Mouse (Mus musculus): ENCODE data around the gene Slfn9. TPM values are rescaled to one million over a fixed set of nuclear protein-coding genes. Genes with fewer than 3 reads are reported as not detected.
"Not testable (repeated sequence)": the region's sequence is repeated elsewhere in the genome, so short reads cannot be mapped to it uniquely, and the experiment has no call there.

Gene Slfn9
- polyA plus RNA-seq, 1 experiment from 2014 or later: 8.3 TPM

DNA sequence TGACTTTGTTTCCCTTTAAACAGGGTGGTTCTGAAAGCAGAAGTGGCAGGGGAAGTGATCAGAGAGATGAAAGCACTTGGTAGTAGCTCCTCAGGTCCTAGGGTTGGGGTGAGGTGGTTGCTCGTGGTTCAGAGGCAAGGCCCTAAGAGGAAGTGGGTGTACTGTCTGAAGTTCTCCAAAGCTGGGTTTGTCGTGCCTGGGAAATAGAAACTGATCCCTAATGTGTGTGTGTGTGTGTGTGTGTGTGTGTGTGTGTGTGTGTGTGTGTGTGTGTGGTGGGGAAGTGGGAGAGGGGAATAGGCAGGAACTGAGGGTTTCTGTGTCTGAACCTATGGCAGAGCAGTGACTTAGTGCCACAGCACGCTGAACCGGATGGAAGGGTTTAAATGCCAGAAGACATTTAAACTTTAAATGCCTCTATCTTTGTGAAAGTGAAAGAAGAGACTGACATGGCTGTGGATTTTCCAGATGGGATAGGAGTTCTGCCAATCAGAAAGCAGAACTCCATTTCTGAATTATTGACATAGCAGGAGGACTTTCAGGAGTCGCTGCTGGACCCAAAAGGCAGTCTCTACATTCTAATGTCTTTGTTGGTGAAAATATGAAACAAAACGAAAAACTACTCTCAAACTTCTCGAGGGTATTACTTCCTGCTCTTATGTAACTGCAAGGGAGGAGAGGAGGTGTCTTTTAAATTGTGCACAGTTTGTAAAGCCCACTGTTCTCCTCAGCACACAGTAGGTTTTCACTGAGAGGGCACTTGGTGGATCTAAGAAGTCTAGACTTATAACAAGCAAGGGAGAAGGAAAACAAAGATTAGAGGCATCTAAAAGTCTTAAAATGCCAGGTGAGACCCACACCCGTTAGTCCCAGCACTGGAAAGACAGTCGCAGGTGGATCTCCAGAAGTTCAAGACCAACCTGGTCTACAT is 38.8 kb downstream of the Slfn9 start:
- Histone ChIP-seq H3K4me2 (peak overlapping the region; percentile 47), H3K27ac (no peak overlapping the region), H3K27me3 (replicated peaks) (peaks cover 89% of the 10 kb centered on the region), H3K4me1 (peaks cover 12% of the 10 kb centered on the region), H3K4me3 (no peak overlapping the region), H3K9me3 (replicated peaks) (no peaks in the 10 kb centered on the region), H3K9ac (no peak overlapping the region), H3K36me3 (no peaks in the 10 kb centered on the region)
- 27% methylated on average over 9 of the region's 9 CpGs for WGBS (ENCODE audit: insufficient replicate concordance)
- ATAC-seq: no peak

DNA sequence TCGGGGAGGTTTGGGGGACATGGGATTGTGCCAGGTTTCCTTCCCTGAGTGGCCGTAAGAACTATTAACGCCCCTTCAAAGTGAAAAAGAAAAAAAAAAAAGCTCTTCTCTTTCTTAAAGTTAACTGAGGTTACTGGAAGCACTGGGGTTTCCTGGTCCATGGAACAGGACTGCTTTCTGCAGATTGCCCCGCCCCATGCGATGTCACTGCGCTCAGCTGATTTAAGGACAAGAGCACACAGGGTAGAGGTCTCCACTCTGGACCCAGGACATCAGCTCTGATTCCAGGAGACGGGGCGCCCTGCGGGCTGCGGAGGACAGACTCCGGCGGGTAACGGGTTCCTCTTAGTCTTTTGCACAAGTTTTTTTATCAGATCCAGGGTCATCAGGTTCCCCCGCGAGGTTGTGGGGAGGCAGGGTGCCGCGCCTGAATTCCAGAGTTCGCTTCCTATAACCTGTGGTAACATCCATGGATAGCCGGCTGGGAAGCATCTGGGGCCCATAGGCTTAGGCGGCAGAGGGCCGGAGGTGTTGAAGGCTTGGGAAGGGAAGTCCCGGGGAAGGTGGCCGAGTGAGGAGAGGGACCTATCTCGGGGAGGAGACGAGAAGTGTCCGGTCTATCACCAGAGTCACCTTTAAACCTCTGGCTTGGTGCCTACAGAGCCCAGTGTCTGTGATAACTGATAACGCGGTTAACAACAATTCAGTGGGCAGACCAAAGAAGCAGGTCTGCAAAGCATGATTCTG is 39.6 kb downstream of the Slfn9 start:
- Histone ChIP-seq H3K27me3 (replicated peaks) (peaks cover 81% of the 10 kb centered on the region), H3K9me3 (replicated peaks) (no peaks in the 10 kb centered on the region), H3K4me1 (peaks cover 12% of the 10 kb centered on the region), H3K4me3 (peak overlapping the region; percentile 16; the same call in 1 of the 2 replicates), H3K36me3 (no peaks in the 10 kb centered on the region), H3K27ac (no peak overlapping the region), H3K9ac (no peak overlapping the region), H3K4me2 (peak overlapping the region; percentile 47)
- no peak for ATAC-seq
- WGBS (ENCODE audit: insufficient replicate concordance): 3% methylated on average over 28 of the region's 28 CpGs

DNA sequence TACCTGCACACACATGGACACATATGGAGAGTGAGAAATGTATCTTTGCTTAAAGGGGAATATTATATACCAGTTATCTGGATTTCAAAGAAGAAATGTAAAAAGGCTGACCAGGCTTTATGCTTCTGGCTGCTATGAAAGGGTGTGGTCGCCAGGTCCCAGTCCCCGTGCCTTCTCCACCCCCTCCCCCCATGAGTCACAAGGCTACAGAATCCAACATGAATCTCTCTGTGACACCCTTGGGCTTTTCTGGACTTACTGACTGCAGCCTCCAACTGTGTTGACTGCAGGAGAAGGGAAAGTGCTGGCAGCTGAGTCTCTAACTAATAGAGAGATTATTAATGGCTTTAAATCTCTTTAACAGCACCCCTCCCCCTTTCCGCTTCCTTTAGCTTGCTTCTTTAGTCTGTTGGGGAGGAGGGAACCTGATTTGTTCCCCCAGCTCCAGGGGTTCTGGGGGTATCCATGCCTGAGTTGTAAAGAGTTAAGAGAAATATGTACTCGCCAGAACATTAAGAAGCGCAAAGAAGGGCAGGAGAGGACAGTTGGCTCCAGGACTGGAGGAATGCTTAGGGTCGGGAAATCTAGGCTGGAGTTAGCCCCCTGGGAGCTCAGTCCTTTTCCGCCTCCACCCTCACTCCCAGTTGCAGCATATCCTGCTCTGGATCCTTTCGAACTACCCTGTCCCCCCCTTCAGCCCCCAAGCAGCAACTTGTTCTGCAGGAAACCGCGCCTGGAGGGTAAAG is 40.7 kb downstream of the Slfn9 start, which contains the start of gene Slfn5:
Gene Slfn5, plus strand, starts transcription at position 614 of the 746 bp plus-strand sequence.
- Histone ChIP-seq H3K9me3 (replicated peaks) (no peaks in the 10 kb centered on the region), H3K36me3 (no peaks in the 10 kb centered on the region), H3K9ac (no peak within 1 kb of the TSS), H3K4me1 (peaks cover 12% of the 10 kb centered on the region), H3K4me2 (peak within 1 kb of the TSS; percentile 47), H3K27me3 (replicated peaks) (peaks cover 75% of the 10 kb centered on the region), H3K27ac (no peak within 1 kb of the TSS), H3K4me3 (peak within 1 kb of the TSS; percentile 16; the same call in 1 of the 2 replicates)
- WGBS (ENCODE audit: insufficient replicate concordance): 11% methylated on average over 10 of the region's 10 CpGs
- ATAC-seq: no peak

DNA sequence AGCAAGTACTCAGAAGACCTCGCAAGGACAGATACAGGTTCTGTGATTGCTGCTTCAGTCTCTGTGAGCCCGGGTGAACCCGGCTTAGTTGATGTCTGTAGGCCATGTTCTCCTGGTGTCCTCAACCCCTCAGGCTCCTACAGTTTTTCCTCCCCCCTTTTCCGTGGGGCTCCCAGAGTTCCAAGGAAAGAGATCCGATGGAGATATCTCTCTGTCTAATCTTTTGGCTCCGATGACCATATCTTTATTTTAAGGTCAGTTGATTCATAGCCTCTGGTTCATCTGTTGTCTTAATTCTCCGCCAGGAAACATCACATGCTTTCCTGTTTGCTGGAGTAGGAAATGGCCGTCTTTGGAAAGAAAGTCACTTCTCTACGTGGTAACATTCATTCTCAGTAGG is 42.6 kb downstream of the Slfn9 start:
- no peak overlapping the region for H3K9ac ChIP-seq
- H3K4me3 ChIP-seq: no peak overlapping the region
- H3K27me3 ChIP-seq (replicated peaks): peaks cover 64% of the 10 kb centered on the region
- peaks cover 12% of the 10 kb centered on the region for H3K4me1 ChIP-seq
- no peak overlapping the region for H3K27ac ChIP-seq
- no peaks in the 10 kb centered on the region for H3K9me3 ChIP-seq (replicated peaks)
- H3K4me2 ChIP-seq: no peak overlapping the region
- 46% methylated on average over 9 of the region's 9 CpGs for WGBS (ENCODE audit: insufficient replicate concordance)
- H3K36me3 ChIP-seq: no peaks in the 10 kb centered on the region
- no peak for ATAC-seq

DNA sequence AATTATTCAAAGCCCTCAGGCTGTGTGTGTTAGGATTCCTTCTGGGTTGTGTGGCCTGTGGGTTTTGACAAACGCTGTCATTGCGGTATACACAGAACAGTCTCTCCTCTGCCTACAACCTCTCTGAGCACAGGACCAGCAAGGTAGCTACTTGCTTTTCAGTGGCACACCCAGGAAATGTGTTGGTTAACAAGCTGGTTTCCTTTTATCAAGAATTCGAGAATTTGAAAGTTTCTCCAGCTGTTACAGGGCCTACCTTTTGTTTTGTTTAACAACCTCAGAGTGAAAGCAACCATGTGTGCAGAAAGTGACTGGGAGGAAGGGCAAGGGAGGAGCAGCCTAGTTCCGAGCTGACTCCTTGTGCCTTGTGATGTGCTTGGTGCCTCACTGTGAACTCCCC is 44.2 kb downstream of the Slfn9 start:
- no peak overlapping the region for H3K4me2 ChIP-seq
- H3K27ac ChIP-seq: no peak overlapping the region
- H3K4me3 ChIP-seq: no peak overlapping the region
- H3K4me1 ChIP-seq: peaks cover 12% of the 10 kb centered on the region
- no peak for ATAC-seq
- 44% methylated on average over 4 of the region's 4 CpGs for WGBS (ENCODE audit: insufficient replicate concordance)
- peaks cover 61% of the 10 kb centered on the region for H3K27me3 ChIP-seq (replicated peaks)
- no peak overlapping the region for H3K9ac ChIP-seq
- no peaks in the 10 kb centered on the region for H3K36me3 ChIP-seq
- no peaks in the 10 kb centered on the region for H3K9me3 ChIP-seq (replicated peaks)

DNA sequence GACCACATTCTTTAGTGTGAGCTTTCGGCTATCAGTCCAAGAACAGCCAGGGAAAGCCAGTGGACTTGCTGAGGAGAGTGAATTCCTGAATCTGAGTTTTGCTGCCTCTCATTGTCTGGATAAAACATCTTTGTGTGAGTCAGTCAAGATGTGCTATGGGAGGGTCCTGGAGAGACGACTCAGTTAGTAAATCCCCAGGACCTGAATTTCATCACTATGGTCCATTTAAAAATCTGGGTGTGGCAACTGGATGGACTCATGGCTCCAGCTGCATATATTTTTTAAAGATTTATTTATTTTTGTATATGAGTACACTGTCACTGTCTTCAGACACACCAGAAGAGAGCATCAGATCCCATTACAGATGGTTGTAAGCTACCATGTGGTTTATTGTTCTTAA is 46.0 kb downstream of the Slfn9 start:
- Histone ChIP-seq H3K36me3 (no peaks in the 10 kb centered on the region), H3K4me1 (no peaks in the 10 kb centered on the region), H3K27me3 (replicated peaks) (peaks cover 53% of the 10 kb centered on the region), H3K4me2 (no peak overlapping the region), H3K9ac (no peak overlapping the region), H3K9me3 (replicated peaks) (no peaks in the 10 kb centered on the region), H3K4me3 (no peak overlapping the region), H3K27ac (no peak overlapping the region)
- ATAC-seq: no peak
- whole genome bisulfite sequencing (ENCODE audit: insufficient replicate concordance): 21% methylated on average over 2 of the region's 2 CpGs

DNA sequence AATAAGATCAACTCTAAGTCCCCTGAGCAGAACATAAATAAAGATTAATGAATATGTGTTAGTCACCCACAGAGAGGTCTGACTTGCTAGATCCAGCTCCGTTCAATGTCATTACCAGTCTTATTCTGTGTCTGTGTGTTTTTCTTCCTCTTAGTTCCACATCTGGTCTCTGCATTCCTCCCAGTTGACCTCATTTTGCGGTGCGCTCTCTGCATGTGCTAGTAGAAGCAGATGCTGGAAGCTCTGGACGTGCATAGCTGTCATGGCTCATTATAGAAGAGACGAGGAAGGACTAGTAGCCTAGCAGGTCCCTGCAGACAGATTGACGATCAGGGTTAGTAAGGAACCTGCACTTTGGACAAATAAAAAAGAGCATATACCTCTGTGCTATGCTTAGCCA is 48.3 kb downstream of the Slfn9 start:
- 52% methylated on average over 6 of the region's 6 CpGs for WGBS (ENCODE audit: insufficient replicate concordance)
- no peak for ATAC-seq

DNA sequence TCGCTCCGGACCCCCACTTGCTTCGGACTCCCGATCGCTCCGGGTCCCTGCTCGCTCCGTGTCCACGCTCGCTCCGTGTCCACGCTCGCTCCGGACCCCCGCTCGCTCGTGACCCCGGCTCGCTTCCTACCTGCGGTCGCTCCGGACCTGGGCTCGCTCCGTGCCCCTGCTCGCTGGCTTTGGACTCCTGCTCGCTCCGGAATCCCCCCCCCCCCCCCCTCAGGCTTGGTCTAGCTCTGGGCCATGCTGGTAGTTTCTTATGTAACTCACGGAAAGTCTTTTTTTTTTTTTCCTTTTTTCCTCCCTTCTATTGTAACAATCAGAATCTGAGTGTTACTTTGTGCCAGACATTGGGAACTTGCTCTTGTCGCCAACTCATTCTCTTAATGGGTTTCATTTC is 58.4 kb downstream of the Slfn9 start:
- ATAC-seq: no peak
- Histone ChIP-seq H3K4me3 (peak overlapping the region; percentile 48), H3K27ac (no peak overlapping the region), H3K36me3 (no peaks in the 10 kb centered on the region), H3K4me1 (no peaks in the 10 kb centered on the region), H3K9me3 (replicated peaks) (no peaks in the 10 kb centered on the region), H3K4me2 (peak overlapping the region; percentile 68), H3K9ac (no peak overlapping the region), H3K27me3 (replicated peaks) (peaks cover 98% of the 10 kb centered on the region)
- WGBS (ENCODE audit: insufficient replicate concordance): 3% methylated on average over 29 of the region's 29 CpGs

More for the DNA sequence above, 48.3 kb downstream of the Slfn9 start:
- H3K9ac ChIP-seq: no peak overlapping the region
- H3K36me3 ChIP-seq: no peaks in the 10 kb centered on the region
- H3K4me1 ChIP-seq: no peaks in the 10 kb centered on the region
- H3K27ac ChIP-seq: no peak overlapping the region
- H3K4me3 ChIP-seq: no peak overlapping the region
- peaks cover 42% of the 10 kb centered on the region for H3K27me3 ChIP-seq (replicated peaks)
- no peak overlapping the region for H3K4me2 ChIP-seq
- no peaks in the 10 kb centered on the region for H3K9me3 ChIP-seq (replicated peaks)

DNA sequence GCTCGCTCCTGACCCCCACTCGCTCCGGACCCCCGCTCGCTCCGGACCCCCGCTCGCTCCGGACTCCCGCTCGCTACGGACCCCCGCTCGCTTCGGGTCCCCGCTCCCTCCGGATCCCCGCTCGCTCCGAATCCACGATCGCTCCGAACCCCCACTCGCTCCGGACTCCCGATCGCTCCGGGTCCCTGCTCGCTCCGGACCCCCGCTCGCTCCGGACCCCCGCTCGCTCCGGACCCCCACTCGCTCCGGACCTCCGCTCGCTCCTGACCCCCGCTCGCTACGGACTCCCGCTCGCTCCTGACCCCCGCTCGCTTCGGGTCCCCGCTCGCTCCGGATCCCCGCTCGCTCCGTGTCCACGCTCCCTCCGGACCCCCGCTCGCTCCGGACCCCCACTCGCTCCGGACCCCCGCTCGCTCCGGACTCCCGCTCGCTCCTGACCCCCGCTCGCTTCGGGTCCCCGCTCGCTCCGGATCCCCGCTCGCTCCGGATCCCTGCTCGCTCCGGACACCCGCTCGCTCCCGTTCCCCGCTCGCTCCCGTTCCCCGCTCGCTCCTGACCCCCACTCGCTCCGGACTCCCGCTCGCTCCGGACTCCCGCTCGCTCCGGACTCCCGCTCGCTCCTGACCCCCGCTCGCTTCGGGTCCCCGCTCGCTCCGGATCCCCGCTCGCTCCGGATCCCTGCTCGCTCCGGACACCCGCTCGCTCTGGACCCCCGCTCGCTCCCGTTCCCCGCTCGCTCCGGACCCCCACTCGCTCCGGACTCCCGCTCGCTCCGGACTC is 59.8 kb downstream of the Slfn9 start:
- 1% methylated on average over 115 of the region's 119 CpGs for WGBS (ENCODE audit: insufficient replicate concordance)
- ATAC-seq; H3K9ac ChIP-seq; H3K27ac ChIP-seq; H3K36me3 ChIP-seq; H3K4me1 ChIP-seq; H3K9me3 ChIP-seq (replicated peaks): not testable (repeated sequence)
- H3K4me3 ChIP-seq: peak overlapping the region; percentile 48
- peak overlapping the region; percentile 68 for H3K4me2 ChIP-seq
- H3K27me3 ChIP-seq (replicated peaks): peaks cover 95% of the 10 kb centered on the region

DNA sequence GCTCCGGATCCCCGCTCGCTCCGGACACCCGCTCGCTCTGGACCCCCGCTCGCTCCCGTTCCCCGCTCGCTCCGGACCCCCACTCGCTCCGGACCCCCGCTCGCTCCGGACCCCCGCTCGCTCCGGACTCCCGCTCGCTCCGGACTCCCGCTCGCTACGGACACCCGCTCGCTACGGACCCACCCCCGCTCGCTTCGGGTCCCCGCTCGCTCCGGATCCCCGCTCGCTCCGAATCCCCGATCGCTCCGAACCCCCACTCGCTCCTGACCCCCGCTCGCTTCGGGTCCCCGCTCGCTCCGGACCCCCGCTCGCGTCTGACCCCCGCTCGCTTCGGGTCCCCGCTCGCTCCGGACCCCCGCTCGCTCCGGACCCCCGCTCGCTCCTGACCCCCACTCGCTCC is 60.5 kb downstream of the Slfn9 start:
- H3K4me2 ChIP-seq: peak overlapping the region; percentile 68
- not testable (repeated sequence) for ATAC-seq; H3K4me1 ChIP-seq; H3K9ac ChIP-seq; H3K9me3 ChIP-seq (replicated peaks); H3K27ac ChIP-seq; H3K36me3 ChIP-seq
- 2% methylated on average over 63 of the region's 63 CpGs for WGBS (ENCODE audit: insufficient replicate concordance)
- H3K4me3 ChIP-seq: peak overlapping the region; percentile 48
- peaks cover 95% of the 10 kb centered on the region for H3K27me3 ChIP-seq (replicated peaks)

DNA sequence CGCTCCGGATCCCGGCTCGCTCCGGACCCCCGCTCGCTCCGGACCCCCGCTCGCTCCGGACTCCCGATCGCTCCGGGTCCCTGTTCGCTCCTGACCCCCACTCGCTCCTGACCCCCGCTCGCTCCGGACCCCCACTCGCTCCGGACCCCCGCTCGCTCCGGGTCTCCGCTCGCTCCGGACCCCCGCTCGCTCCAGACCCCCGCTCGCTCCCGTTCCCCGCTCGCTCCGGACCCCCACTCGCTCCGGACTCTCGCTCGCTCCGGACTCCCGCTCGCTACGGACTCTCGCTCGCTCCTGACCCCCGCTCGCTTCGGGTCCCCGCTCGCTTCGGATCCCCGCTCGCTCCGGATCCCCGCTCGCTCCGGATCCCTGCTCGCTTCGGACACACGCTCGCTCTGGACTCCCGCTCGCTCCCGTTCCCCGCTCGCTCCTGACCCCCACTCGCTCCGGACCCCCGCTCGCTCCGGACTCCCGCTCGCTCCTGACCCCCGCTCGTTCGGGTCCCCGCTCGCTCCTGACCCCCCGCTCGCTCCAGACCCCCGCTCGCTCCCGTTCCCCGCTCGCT is 61.2 kb downstream of the Slfn9 start:
- H3K9me3 ChIP-seq (replicated peaks); H3K36me3 ChIP-seq: not testable (repeated sequence)
- peak overlapping the region; percentile 68 for H3K4me2 ChIP-seq

More for the DNA sequence above, 61.2 kb downstream of the Slfn9 start:
- WGBS (ENCODE audit: insufficient replicate concordance): 2% methylated on average over 83 of the region's 85 CpGs
- ATAC-seq, H3K4me1 ChIP-seq, H3K9ac ChIP-seq, H3K27ac ChIP-seq: not testable (repeated sequence)
- H3K4me3 ChIP-seq: peak overlapping the region; percentile 48
- peaks cover 95% of the 10 kb centered on the region for H3K27me3 ChIP-seq (replicated peaks)
